Mouse (Mus musculus): Measurements from ENCODE around the gene Cd79a. TPM values are rescaled to one million over a fixed set of nuclear protein-coding genes. Genes with fewer than 3 reads are reported as not detected.

Cd79a gene
- polyA plus RNA-seq, 1 experiment from 2014 or later = 0.23 TPM

DNA sequence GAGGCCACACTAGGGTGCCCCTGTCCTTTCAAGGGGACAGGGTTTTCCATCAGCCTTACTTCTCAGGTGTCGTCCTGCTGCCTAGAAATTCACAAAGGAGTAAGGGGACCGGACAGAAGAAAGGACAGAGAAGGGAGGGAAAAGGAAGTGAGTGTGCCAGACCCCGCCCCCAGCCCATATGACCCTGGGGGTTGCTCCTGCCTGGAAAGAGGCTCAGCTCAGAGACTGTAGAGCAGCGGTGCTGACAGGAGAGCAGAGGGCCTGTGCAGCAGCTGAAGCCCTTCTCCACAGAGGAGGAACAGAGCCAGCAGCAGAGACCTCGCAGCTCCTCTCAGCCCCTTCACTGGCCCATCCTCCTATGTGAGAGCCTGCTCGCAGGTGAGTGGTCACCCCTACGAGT, 43.5 kb upstream of the Cd79a start:
- Histone ChIP-seq H3K4me2 (replicated peaks; ENCODE audit: low read depth) (no peak overlapping the region), H3K9me3 (ENCODE audit: control insufficient read depth) (no peaks in the 10 kb centered on the region), H3K27ac (ENCODE audit: low read depth, low read length) (no peak overlapping the region), H3K9ac (ENCODE audit: low read depth, low read length) (no peak overlapping the region), H3K27me3 (replicated peaks; ENCODE audit: control insufficient read depth, insufficient read depth, low read length) (no peaks in the 10 kb centered on the region), H3K4me3 (ENCODE audit: low read depth, low read length) (no peak overlapping the region), H3K36me3 (ENCODE audit: control insufficient read depth, insufficient read depth) (no peaks in the 10 kb centered on the region), H3K4me1 (replicated peaks; ENCODE audit: control insufficient read depth, insufficient read depth, low read length) (no peaks in the 10 kb centered on the region)
- ATAC-seq = no peak
- no peak for TF ChIP-seq CTCF (IDR thresholded peaks at IDR 0.05; ENCODE audit: low read depth)
- WGBS = 34% methylated on average over 7 of the region's 7 CpGs

- no peak overlapping the region for H3K4me2 ChIP-seq (replicated peaks; ENCODE audit: low read depth)
- no peak overlapping the region for H3K27ac ChIP-seq (ENCODE audit: low read depth, low read length)
- no peak for TF ChIP-seq CTCF (IDR thresholded peaks at IDR 0.05; ENCODE audit: low read depth)
- no peak overlapping the region for H3K4me3 ChIP-seq (ENCODE audit: low read depth, low read length)
- ATAC-seq = no peak
- no peaks in the 10 kb centered on the region for H3K27me3 ChIP-seq (replicated peaks; ENCODE audit: control insufficient read depth, insufficient read depth, low read length)
- 50% methylated on average over 6 of the region's 6 CpGs for WGBS
- H3K36me3 ChIP-seq (ENCODE audit: control insufficient read depth, insufficient read depth) = no peaks in the 10 kb centered on the region
- no peak overlapping the region for H3K9ac ChIP-seq (ENCODE audit: low read depth, low read length)
- no peaks in the 10 kb centered on the region for H3K4me1 ChIP-seq (replicated peaks; ENCODE audit: control insufficient read depth, insufficient read depth, low read length)
- H3K9me3 ChIP-seq (ENCODE audit: control insufficient read depth) = no peaks in the 10 kb centered on the region
Observed at GRCm38 (mm10) chr7:24856460-24857120, 40.6 kb upstream of the Cd79a start.

GRCm38 (mm10) chr7:24859234-24859633, 37.9 kb upstream of the Cd79a start:
- no peak for TF ChIP-seq CTCF (IDR thresholded peaks at IDR 0.05; ENCODE audit: low read depth)
- Histone ChIP-seq H3K4me2 (replicated peaks; ENCODE audit: low read depth) (no peak overlapping the region), H3K9me3 (ENCODE audit: control insufficient read depth) (no peaks in the 10 kb centered on the region), H3K4me1 (replicated peaks; ENCODE audit: control insufficient read depth, insufficient read depth, low read length) (no peaks in the 10 kb centered on the region), H3K9ac (ENCODE audit: low read depth, low read length) (no peak overlapping the region), H3K27ac (ENCODE audit: low read depth, low read length) (no peak overlapping the region), H3K27me3 (replicated peaks; ENCODE audit: control insufficient read depth, insufficient read depth, low read length) (no peaks in the 10 kb centered on the region), H3K4me3 (ENCODE audit: low read depth, low read length) (no peak overlapping the region), H3K36me3 (ENCODE audit: control insufficient read depth, insufficient read depth) (no peaks in the 10 kb centered on the region)
- ATAC-seq = no peak
- 71% methylated on average over 5 of the region's 5 CpGs for WGBS

- Histone ChIP-seq H3K4me2 (replicated peaks; ENCODE audit: low read depth) (no peak within 1 kb of the TSS), H3K4me1 (replicated peaks; ENCODE audit: control insufficient read depth, insufficient read depth, low read length) (no peaks in the 10 kb centered on the region), H3K36me3 (ENCODE audit: control insufficient read depth, insufficient read depth) (no peaks in the 10 kb centered on the region), H3K9me3 (ENCODE audit: control insufficient read depth) (no peaks in the 10 kb centered on the region), H3K4me3 (ENCODE audit: low read depth, low read length) (no peak within 1 kb of the TSS), H3K27ac (ENCODE audit: low read depth, low read length) (no peak within 1 kb of the TSS), H3K27me3 (replicated peaks; ENCODE audit: control insufficient read depth, insufficient read depth, low read length) (no peaks in the 10 kb centered on the region), H3K9ac (ENCODE audit: low read depth, low read length) (no peak within 1 kb of the TSS)
- no peak for TF ChIP-seq CTCF (IDR thresholded peaks at IDR 0.05; ENCODE audit: low read depth)
- 86% methylated on average over 7 of the region's 7 CpGs for WGBS
- no peak for ATAC-seq
Observed at GRCm38 (mm10) chr7:24861913-24862312, 35.3 kb upstream of the Cd79a start, which contains the start of gene Gm9844. Gene Gm9844, plus strand, starts transcription at chr7:24862213.

- H3K4me2 ChIP-seq (replicated peaks; ENCODE audit: low read depth) = no peak overlapping the region
- no peak for TF ChIP-seq CTCF (IDR thresholded peaks at IDR 0.05; ENCODE audit: low read depth)
- no peak overlapping the region for H3K27ac ChIP-seq (ENCODE audit: low read depth, low read length)
- H3K27me3 ChIP-seq (replicated peaks; ENCODE audit: control insufficient read depth, insufficient read depth, low read length) = no peaks in the 10 kb centered on the region
- no peak overlapping the region for H3K9ac ChIP-seq (ENCODE audit: low read depth, low read length)
- H3K36me3 ChIP-seq (ENCODE audit: control insufficient read depth, insufficient read depth) = no peaks in the 10 kb centered on the region
- H3K4me3 ChIP-seq (ENCODE audit: low read depth, low read length) = no peak overlapping the region
- no peak for ATAC-seq
- no peaks in the 10 kb centered on the region for H3K9me3 ChIP-seq (ENCODE audit: control insufficient read depth)
- 80% methylated on average over 4 of the region's 4 CpGs for WGBS
- H3K4me1 ChIP-seq (replicated peaks; ENCODE audit: control insufficient read depth, insufficient read depth, low read length) = no peaks in the 10 kb centered on the region
Observed at GRCm38 (mm10) chr7:24862853-24863252, 34.3 kb upstream of the Cd79a start.

GRCm38 (mm10) chr7:24864156-24864555, 33.0 kb upstream of the Cd79a start:
- TF ChIP-seq CTCF (IDR thresholded peaks at IDR 0.05; ENCODE audit: low read depth) = no peak
- no peaks in the 10 kb centered on the region for H3K36me3 ChIP-seq (ENCODE audit: control insufficient read depth, insufficient read depth)
- WGBS = 28% methylated on average over 6 of the region's 6 CpGs
- H3K4me2 ChIP-seq (replicated peaks; ENCODE audit: low read depth) = no peak overlapping the region
- ATAC-seq = no peak
- no peaks in the 10 kb centered on the region for H3K4me1 ChIP-seq (replicated peaks; ENCODE audit: control insufficient read depth, insufficient read depth, low read length)
- H3K9ac ChIP-seq (ENCODE audit: low read depth, low read length) = no peak overlapping the region
- H3K4me3 ChIP-seq (ENCODE audit: low read depth, low read length) = no peak overlapping the region
- H3K27ac ChIP-seq (ENCODE audit: low read depth, low read length) = no peak overlapping the region
- H3K9me3 ChIP-seq (ENCODE audit: control insufficient read depth) = no peaks in the 10 kb centered on the region
- H3K27me3 ChIP-seq (replicated peaks; ENCODE audit: control insufficient read depth, insufficient read depth, low read length) = no peaks in the 10 kb centered on the region
